Mouse (Mus musculus): ENCODE results near the gene Ugt2b36.

DNA sequence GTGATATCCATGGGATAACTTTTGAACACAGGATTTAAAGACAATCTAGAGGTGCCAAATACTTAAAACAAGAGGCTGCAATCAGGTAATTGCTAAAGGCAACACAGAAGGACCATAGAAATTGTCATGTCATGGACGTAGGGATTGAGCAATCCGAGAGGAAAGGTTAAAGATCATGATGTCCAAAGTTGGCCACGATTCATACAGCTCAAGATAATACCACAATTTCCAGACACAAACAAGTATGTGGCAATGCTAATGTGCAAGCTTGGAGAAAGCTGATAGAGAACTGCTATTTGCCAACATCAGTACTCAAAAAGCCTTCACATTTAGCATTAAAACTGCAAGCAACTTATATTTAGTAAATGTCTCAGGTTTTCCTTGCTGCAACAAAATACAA is 65.0 kb downstream of the Ugt2b36 start:
- TF ChIP-seq TAL1 (IDR thresholded peaks at IDR 0.05; ENCODE audit: low read length) (no peak), GATA1 (IDR thresholded peaks at IDR 0.05; ENCODE audit: low read length) (no peak)
